Mouse (Mus musculus): ENCODE measurements around the gene Nfkb1. TPM values are rescaled to one million over a fixed set of nuclear protein-coding genes. Genes with fewer than 3 reads are reported as not detected.
A peak's percentile ranks its signal among the peaks of the same experiment; 100 is the strongest.

The Nfkb1 gene
- polyA plus RNA-seq, 1 experiment = 46.0 TPM

GRCm38 (mm10) chr3:135689773-135690567, 1.4 kb downstream of the Nfkb1 start:
- peak; percentile 19 for DNase-seq
- TF ChIP-seq CTCF (conservative IDR thresholded peaks at IDR 0.05; ENCODE audit: insufficient read depth, insufficient read length, low read depth, low read length) = no peak
- no peak for TF ChIP-seq POLR2A (IDR thresholded peaks at IDR 0.05; ENCODE audit: low read depth, low read length)
- 43% methylated on average over 10 of the region's 10 CpGs for WGBS
- no peaks in the 10 kb centered on the region for H3K36me3 ChIP-seq (ENCODE audit: control insufficient read depth, insufficient read depth, low read length)
- peak overlapping the region; percentile 20 for H3K27ac ChIP-seq (ENCODE audit: insufficient read depth, low read depth, low read length)
- H3K4me3 ChIP-seq (ENCODE audit: insufficient read depth, low read depth, low read length) = peak overlapping the region; percentile 90
- H3K27me3 ChIP-seq (replicated peaks; ENCODE audit: control insufficient read depth, insufficient read depth, low read length) = no peaks in the 10 kb centered on the region
- H3K4me1 ChIP-seq (ENCODE audit: control insufficient read depth, insufficient read depth, low read length) = peaks cover 10% of the 10 kb centered on the region

DNA sequence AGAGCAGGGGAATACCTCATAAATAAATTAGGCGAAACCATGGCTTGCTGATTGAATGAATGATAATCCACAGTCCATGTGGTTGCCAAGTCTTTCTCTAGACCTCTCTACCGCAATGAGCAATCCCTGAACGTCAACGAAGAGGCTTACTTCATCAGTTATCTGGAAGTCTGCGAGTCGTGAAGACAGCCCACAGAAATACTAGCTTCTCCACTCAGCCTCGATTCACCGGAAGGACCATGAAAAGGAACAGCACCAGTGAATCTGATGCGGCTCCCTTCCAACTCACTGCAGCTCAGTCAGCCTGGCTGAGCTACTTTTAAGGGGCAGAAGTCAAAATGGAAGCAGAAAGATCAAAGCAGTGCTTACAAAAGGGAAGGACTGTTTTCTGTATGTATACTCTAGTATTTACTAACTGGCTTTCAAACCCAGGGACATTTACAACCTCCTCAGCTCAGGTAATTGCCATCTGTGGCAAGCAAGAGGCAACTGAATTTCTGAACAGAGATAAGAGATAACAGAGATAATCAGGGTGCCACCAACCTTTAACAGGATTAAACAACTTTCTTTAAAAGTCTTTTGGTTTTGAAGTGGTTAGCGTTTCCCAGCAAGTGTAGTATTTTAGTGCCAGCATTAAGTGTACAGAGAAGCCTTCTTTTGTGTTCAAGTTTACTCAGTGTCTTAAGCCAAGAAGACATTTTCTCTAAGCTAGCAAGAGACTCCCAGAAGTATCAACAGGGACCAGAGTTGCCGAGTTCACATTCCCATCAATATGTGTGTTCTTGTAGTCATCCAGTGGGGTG, 2.2 kb downstream of the Nfkb1 start:
- no peak overlapping the region for H3K27ac ChIP-seq (ENCODE audit: insufficient read depth, low read depth, low read length)
- 57% methylated on average over 11 of the region's 11 CpGs for WGBS

DNA sequence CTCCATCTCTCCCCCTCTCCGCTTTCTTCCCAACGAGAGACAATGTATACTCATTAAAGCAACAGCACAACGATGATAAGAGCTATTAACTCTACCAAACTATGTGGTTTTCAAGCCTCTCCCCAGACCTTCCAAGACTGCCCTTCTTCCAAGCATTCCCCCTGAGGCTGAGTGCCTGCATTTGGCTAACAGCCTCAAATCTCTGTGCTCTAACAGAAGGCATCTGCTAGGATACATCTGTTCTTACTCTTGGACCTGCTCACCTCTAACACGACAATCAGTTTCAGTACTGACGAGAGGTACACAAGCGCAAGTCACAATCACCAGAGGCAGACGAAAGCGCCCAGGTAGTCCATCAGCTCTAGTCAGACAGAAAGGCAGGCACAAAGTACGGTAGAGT, 3.4 kb downstream of the Nfkb1 start:
- 70% methylated on average over 9 of the region's 9 CpGs for WGBS
- Histone ChIP-seq H3K36me3 (ENCODE audit: control insufficient read depth, insufficient read depth, low read length) (no peaks in the 10 kb centered on the region), H3K27me3 (replicated peaks; ENCODE audit: control insufficient read depth, insufficient read depth, low read length) (no peaks in the 10 kb centered on the region), H3K27ac (ENCODE audit: insufficient read depth, low read depth, low read length) (peak overlapping the region; percentile 24), H3K4me3 (ENCODE audit: insufficient read depth, low read depth, low read length) (no peak overlapping the region), H3K4me1 (ENCODE audit: control insufficient read depth, insufficient read depth, low read length) (peaks cover 13% of the 10 kb centered on the region)
- no peak for DNase-seq
- TF ChIP-seq CTCF (conservative IDR thresholded peaks at IDR 0.05; ENCODE audit: insufficient read depth, insufficient read length, low read depth, low read length) = no peak
- TF ChIP-seq POLR2A (IDR thresholded peaks at IDR 0.05; ENCODE audit: low read depth, low read length) = no peak

More for the DNA sequence above, 2.2 kb downstream of the Nfkb1 start:
- H3K27me3 ChIP-seq (replicated peaks; ENCODE audit: control insufficient read depth, insufficient read depth, low read length) = no peaks in the 10 kb centered on the region
- H3K36me3 ChIP-seq (ENCODE audit: control insufficient read depth, insufficient read depth, low read length) = no peaks in the 10 kb centered on the region
- peaks cover 10% of the 10 kb centered on the region for H3K4me1 ChIP-seq (ENCODE audit: control insufficient read depth, insufficient read depth, low read length)
- H3K4me3 ChIP-seq (ENCODE audit: insufficient read depth, low read depth, low read length) = no peak overlapping the region
- no peak for DNase-seq
- TF ChIP-seq CTCF (conservative IDR thresholded peaks at IDR 0.05; ENCODE audit: insufficient read depth, insufficient read length, low read depth, low read length) = no peak
- no peak for TF ChIP-seq POLR2A (IDR thresholded peaks at IDR 0.05; ENCODE audit: low read depth, low read length)

- Histone ChIP-seq H3K4me1 (ENCODE audit: control insufficient read depth, insufficient read depth, low read length) (peaks cover 14% of the 10 kb centered on the region), H3K36me3 (ENCODE audit: control insufficient read depth, insufficient read depth, low read length) (no peaks in the 10 kb centered on the region), H3K4me3 (ENCODE audit: insufficient read depth, low read depth, low read length) (no peak overlapping the region), H3K27me3 (replicated peaks; ENCODE audit: control insufficient read depth, insufficient read depth, low read length) (no peaks in the 10 kb centered on the region), H3K27ac (ENCODE audit: insufficient read depth, low read depth, low read length) (no peak overlapping the region)
- TF ChIP-seq CTCF (conservative IDR thresholded peaks at IDR 0.05; ENCODE audit: insufficient read depth, insufficient read length, low read depth, low read length) = no peak
- TF ChIP-seq POLR2A (IDR thresholded peaks at IDR 0.05; ENCODE audit: low read depth, low read length) = no peak
- WGBS = 56% methylated on average over 5 of the region's 5 CpGs
- DNase-seq = no peak
Observed at GRCm38 (mm10) chr3:135686419-135686818, 4.9 kb downstream of the Nfkb1 start.

DNA sequence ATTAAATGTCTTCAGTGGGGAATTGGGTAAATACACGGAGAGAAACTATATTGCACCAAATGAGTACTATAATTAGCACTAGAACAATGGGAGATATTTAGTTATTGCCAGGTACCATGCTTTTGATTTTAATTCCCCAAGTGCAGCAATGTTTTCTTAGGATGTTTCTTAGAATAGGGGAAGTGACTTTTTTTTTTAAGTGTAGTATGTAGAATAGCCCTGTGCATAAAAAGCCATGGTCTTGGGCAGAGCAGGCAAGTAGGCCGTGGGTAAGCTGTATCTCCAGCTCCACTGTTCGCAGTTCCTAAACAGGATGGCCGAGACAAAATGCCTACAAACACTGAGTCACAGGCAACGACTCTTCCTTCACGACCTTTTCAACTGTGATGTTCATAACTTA, 8.1 kb downstream of the Nfkb1 start:
- Histone ChIP-seq H3K4me3 (ENCODE audit: insufficient read depth, low read depth, low read length) (no peak overlapping the region), H3K27ac (ENCODE audit: insufficient read depth, low read depth, low read length) (no peak overlapping the region), H3K27me3 (replicated peaks; ENCODE audit: control insufficient read depth, insufficient read depth, low read length) (no peaks in the 10 kb centered on the region), H3K36me3 (ENCODE audit: control insufficient read depth, insufficient read depth, low read length) (no peaks in the 10 kb centered on the region), H3K4me1 (ENCODE audit: control insufficient read depth, insufficient read depth, low read length) (peaks cover 13% of the 10 kb centered on the region)
- no peak for TF ChIP-seq CTCF (conservative IDR thresholded peaks at IDR 0.05; ENCODE audit: insufficient read depth, insufficient read length, low read depth, low read length)
- TF ChIP-seq POLR2A (IDR thresholded peaks at IDR 0.05; ENCODE audit: low read depth, low read length) = no peak
- WGBS = 73% methylated on average over 6 of the region's 6 CpGs
- DNase-seq = no peak

DNA sequence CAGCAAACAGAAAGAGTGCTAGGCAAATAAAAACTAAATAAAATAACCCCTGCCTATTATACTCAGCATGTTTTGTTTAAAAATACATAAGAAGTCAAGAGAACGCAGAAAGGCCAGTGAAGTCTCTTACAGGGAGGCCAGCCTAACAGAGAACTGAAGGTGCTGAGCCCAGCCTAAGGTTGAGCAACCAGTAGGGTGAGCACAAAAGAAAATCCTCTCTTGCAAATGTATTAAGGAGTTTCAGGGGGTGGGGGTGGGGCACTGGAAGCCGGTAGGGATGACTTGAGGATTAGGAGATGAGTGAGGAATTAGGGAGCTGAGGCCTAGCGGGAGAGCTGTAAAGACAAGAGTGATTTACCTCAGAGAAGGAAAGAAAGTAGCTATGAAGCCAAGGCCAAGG, 9.1 kb downstream of the Nfkb1 start:
- TF ChIP-seq POLR2A (IDR thresholded peaks at IDR 0.05; ENCODE audit: low read depth, low read length) = no peak
- no peak for TF ChIP-seq CTCF (conservative IDR thresholded peaks at IDR 0.05; ENCODE audit: insufficient read depth, insufficient read length, low read depth, low read length)
- peaks cover 6% of the 10 kb centered on the region for H3K4me1 ChIP-seq (ENCODE audit: control insufficient read depth, insufficient read depth, low read length)
- no peak for DNase-seq
- WGBS = 74% methylated on average over 3 of the region's 3 CpGs
- no peaks in the 10 kb centered on the region for H3K27me3 ChIP-seq (replicated peaks; ENCODE audit: control insufficient read depth, insufficient read depth, low read length)
- no peak overlapping the region for H3K4me3 ChIP-seq (ENCODE audit: insufficient read depth, low read depth, low read length)
- no peaks in the 10 kb centered on the region for H3K36me3 ChIP-seq (ENCODE audit: control insufficient read depth, insufficient read depth, low read length)
- H3K27ac ChIP-seq (ENCODE audit: insufficient read depth, low read depth, low read length) = no peak overlapping the region

- no peaks in the 10 kb centered on the region for H3K36me3 ChIP-seq (ENCODE audit: control insufficient read depth, insufficient read depth, low read length)
- no peak for TF ChIP-seq POLR2A (IDR thresholded peaks at IDR 0.05; ENCODE audit: low read depth, low read length)
- TF ChIP-seq CTCF (conservative IDR thresholded peaks at IDR 0.05; ENCODE audit: insufficient read depth, insufficient read length, low read depth, low read length) = no peak
- DNase-seq = no peak
- H3K4me3 ChIP-seq (ENCODE audit: insufficient read depth, low read depth, low read length) = no peak overlapping the region
- no peaks in the 10 kb centered on the region for H3K27me3 ChIP-seq (replicated peaks; ENCODE audit: control insufficient read depth, insufficient read depth, low read length)
- H3K27ac ChIP-seq (ENCODE audit: insufficient read depth, low read depth, low read length) = 0 out of 2 replicates have a peak overlapping the region, but pooled peaks have one; percentile 23
- WGBS = 49% methylated on average over 8 of the region's 8 CpGs
- H3K4me1 ChIP-seq (ENCODE audit: control insufficient read depth, insufficient read depth, low read length) = peaks cover 6% of the 10 kb centered on the region
Observed at GRCm38 (mm10) chr3:135681272-135681783, 10.0 kb downstream of the Nfkb1 start.

Data from kidney, adult 2 months (tissue).